Mouse (Mus musculus): ENCODE measurements at regions not wholly inside any gene's neighbourhood (a gene's known extent, or its start where the extent isn't known, plus 50 kb on each side); places are given as distances from the start of the nearest gene placed in this dataset.
"Not testable (repeated sequence)": the region's sequence is repeated elsewhere in the genome, so short reads cannot be mapped to it uniquely, and the experiment has no call there.

GRCm38 (mm10) chr17:9278046-9278445 is 143.8 kb upstream of the Gm17728 start:
- DNase-seq = not testable (repeated sequence)

GRCm38 (mm10) chr17:9279481-9279880 is 142.4 kb upstream of the Gm17728 start:
- DNase-seq = no peak

GRCm38 (mm10) chr17:9281891-9282290 is 140.0 kb upstream of the Gm17728 start:
- DNase-seq = no peak

- no peak for DNase-seq
Measured at GRCm38 (mm10) chr17:9282333-9283176, 139.3 kb upstream of the Gm17728 start.

- DNase-seq = no peak
Measured at GRCm38 (mm10) chr17:9286431-9286830, 135.4 kb upstream of the Gm17728 start.

GRCm38 (mm10) chr17:9286834-9287233 is 135.0 kb upstream of the Gm17728 start:
- no peak for DNase-seq

GRCm38 (mm10) chr17:9287682-9288081 is 134.2 kb upstream of the Gm17728 start:
- no peak for DNase-seq

- DNase-seq = no peak
Measured at GRCm38 (mm10) chr17:9291601-9292000, 130.3 kb upstream of the Gm17728 start.

- no peak for DNase-seq
Measured at GRCm38 (mm10) chr17:9292296-9292695, 129.6 kb upstream of the Gm17728 start.

- DNase-seq = no peak
Measured at GRCm38 (mm10) chr17:9296371-9296770, 125.5 kb upstream of the Gm17728 start.

- no peak for DNase-seq
Measured at GRCm38 (mm10) chr17:9298231-9298630, 123.6 kb upstream of the Gm17728 start.

GRCm38 (mm10) chr17:9301101-9301501 is 120.8 kb upstream of the Gm17728 start:
- DNase-seq = no peak

- no peak for DNase-seq
Measured at GRCm38 (mm10) chr17:9308507-9308906, 113.4 kb upstream of the Gm17728 start.

GRCm38 (mm10) chr17:9322772-9323171 is 99.1 kb upstream of the Gm17728 start:
- no peak for DNase-seq

- DNase-seq = no peak
Measured at GRCm38 (mm10) chr17:9328886-9329455, 92.9 kb upstream of the Gm17728 start.

GRCm38 (mm10) chr17:9357572-9358159 is 64.2 kb upstream of the Gm17728 start:
- no peak for DNase-seq
